Mouse (Mus musculus): ENCODE data around the gene Lgals3bp. TPM values are rescaled to one million over a fixed set of nuclear protein-coding genes. Genes with fewer than 3 reads are reported as not detected.

Lgals3bp gene
- polyA plus RNA-seq, 1 experiment from 2014 or later, result 4.4 TPM

DNA sequence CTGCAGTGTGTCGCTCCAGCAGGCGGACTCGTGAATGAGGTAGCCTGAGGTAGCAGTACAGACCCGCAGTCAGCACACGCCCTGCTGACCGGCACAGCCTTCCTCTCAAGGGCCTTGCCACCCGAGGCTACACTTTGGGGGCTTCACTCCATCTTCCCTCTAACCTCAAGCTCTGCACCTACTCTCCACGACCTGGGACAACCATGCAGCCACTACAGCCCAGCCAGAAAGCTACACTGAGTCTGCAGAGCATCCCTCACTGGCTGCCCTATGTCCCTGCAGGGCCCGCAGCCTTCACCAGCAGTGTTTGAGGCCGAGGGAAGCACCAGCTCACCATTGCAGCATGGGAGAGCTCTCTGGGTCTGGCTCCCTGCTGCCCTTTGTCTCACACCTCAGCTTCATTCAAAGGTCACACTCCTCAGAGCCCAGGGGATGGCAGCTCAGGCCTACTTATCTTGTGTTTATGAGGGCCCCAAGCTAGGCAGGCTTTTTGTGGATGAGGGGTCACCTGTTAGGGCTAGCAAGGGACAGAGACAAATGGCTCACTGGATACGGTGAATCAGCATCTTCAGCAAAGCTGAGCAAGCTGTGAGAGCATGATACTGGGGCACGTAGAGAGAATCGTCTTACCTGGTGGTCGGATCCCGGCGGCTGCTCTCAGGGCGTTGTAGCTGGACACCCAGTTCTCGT lies 6.3 kb upstream of the Lgals3bp start:
- Histone ChIP-seq H3K4me2 (ENCODE audit: low read length) (no peak overlapping the region), H3K4me1 (ENCODE audit: control insufficient read depth, insufficient read depth, low read length) (no peaks in the 10 kb centered on the region), H3K27ac (ENCODE audit: low read length) (no peak overlapping the region), H3K4me3 (ENCODE audit: low read depth, low read length) (no peak overlapping the region), H3K27me3 (ENCODE audit: control insufficient read depth, insufficient read depth, low read depth, low read length) (no peaks in the 10 kb centered on the region), H3K9ac (ENCODE audit: low read depth, low read length) (no peak overlapping the region), H3K36me3 (ENCODE audit: control insufficient read depth, insufficient read depth, low read length) (peaks cover 22% of the 10 kb centered on the region), H3K9me3 (replicated peaks; ENCODE audit: control insufficient read depth, low read length, poor library complexity, severe bottlenecking) (no peaks in the 10 kb centered on the region)
- 87% methylated on average over 18 of the region's 18 CpGs for whole genome bisulfite sequencing
- no peak for ATAC-seq

DNA sequence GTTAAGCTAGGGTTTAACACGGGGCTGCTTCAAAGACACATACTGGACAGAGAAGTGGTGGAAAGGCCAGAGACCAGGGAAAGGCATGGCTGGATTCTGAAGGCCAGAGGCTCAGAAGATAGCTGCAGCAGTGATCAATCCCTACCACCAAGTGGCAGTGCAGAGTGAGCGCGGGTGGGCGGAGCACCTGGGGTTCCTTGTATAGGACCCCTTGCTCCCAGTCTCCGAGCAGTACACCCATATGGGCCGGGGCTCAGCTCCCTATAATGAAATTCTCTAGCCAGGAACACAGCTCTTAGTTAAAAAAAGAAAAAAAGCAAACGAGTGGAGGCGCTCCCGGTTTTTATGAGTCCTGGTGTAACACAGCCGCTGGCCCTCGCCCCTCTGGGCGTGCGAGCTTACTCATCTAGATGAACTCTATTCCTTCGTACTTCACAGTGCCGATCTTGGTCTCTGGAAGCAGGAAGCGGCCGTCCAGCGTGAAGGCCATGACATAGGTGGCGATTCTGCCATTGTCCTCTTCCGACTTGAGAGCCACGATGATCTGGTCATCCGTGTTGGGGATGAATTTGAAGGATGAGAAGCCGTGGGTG lies 5.5 kb upstream of the Lgals3bp start:
- Histone ChIP-seq H3K4me3 (ENCODE audit: low read depth, low read length) (no peak overlapping the region), H3K27ac (ENCODE audit: low read length) (no peak overlapping the region), H3K9ac (ENCODE audit: low read depth, low read length) (no peak overlapping the region), H3K36me3 (ENCODE audit: control insufficient read depth, insufficient read depth, low read length) (peaks cover 22% of the 10 kb centered on the region), H3K4me2 (ENCODE audit: low read length) (no peak overlapping the region), H3K4me1 (ENCODE audit: control insufficient read depth, insufficient read depth, low read length) (no peaks in the 10 kb centered on the region), H3K9me3 (replicated peaks; ENCODE audit: control insufficient read depth, low read length, poor library complexity, severe bottlenecking) (no peaks in the 10 kb centered on the region), H3K27me3 (ENCODE audit: control insufficient read depth, insufficient read depth, low read depth, low read length) (no peaks in the 10 kb centered on the region)
- ATAC-seq, result no peak
- 80% methylated on average over 23 of the region's 23 CpGs for WGBS

DNA sequence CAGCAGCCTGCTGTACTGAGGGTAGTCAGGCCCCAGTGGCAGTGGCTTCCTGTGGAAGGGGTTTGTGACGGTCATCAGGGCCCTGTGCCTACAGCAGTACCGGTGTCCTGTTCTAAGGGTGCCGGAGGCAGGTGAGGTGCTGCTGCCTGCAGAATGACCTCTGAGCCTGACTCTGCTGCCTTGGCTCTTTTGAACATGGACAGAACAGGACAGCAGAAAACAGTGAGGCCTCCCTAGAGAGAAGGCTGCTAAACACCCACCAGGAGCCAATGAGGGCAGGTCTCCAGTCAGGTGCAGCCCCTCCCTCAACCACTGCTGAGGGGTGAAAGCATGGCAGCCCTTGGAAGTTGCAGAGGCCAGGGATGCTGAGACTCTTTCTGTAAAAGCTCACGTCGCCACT lies 4.6 kb upstream of the Lgals3bp start:
- no peaks in the 10 kb centered on the region for H3K27me3 ChIP-seq (ENCODE audit: control insufficient read depth, insufficient read depth, low read depth, low read length)
- no peak overlapping the region for H3K4me3 ChIP-seq (ENCODE audit: low read depth, low read length)
- no peaks in the 10 kb centered on the region for H3K9me3 ChIP-seq (replicated peaks; ENCODE audit: control insufficient read depth, low read length, poor library complexity, severe bottlenecking)
- H3K36me3 ChIP-seq (ENCODE audit: control insufficient read depth, insufficient read depth, low read length), result peaks cover 22% of the 10 kb centered on the region
- WGBS, result 87% methylated on average over 5 of the region's 5 CpGs
- no peak overlapping the region for H3K9ac ChIP-seq (ENCODE audit: low read depth, low read length)
- ATAC-seq, result no peak
- H3K27ac ChIP-seq (ENCODE audit: low read length), result no peak overlapping the region
- no peak overlapping the region for H3K4me2 ChIP-seq (ENCODE audit: low read length)
- no peaks in the 10 kb centered on the region for H3K4me1 ChIP-seq (ENCODE audit: control insufficient read depth, insufficient read depth, low read length)

DNA sequence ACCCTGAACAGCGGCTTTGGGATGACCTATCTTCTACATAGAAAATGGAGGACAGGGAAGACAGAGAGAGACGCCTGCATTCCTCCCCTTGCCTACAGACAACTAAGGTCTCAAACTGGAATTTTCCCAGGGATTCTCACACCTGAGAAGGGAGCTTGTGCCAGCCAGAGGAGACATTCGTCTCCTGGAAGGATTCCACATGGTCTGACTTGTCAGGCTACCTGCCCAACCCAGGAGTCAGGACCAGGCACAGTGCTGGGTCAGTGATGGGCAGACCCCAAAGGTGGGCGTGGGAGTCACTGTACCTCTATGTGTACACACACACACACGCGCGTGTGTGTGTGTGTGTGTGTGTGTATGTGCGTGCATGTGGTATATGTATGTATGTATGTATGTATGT lies 3.4 kb upstream of the Lgals3bp start:
- WGBS, result 97% methylated on average over 8 of the region's 8 CpGs
- H3K4me2 ChIP-seq (ENCODE audit: low read length), result no peak overlapping the region
- no peaks in the 10 kb centered on the region for H3K27me3 ChIP-seq (ENCODE audit: control insufficient read depth, insufficient read depth, low read depth, low read length)
- no peak overlapping the region for H3K27ac ChIP-seq (ENCODE audit: low read length)
- H3K36me3 ChIP-seq (ENCODE audit: control insufficient read depth, insufficient read depth, low read length), result peaks cover 18% of the 10 kb centered on the region
- H3K4me3 ChIP-seq (ENCODE audit: low read depth, low read length), result no peak overlapping the region
- ATAC-seq, result no peak
- 0 out of 2 replicates have a peak, but pooled peaks cover 2% of the 10 kb centered on the region for H3K4me1 ChIP-seq (ENCODE audit: control insufficient read depth, insufficient read depth, low read length)
- H3K9me3 ChIP-seq (replicated peaks; ENCODE audit: control insufficient read depth, low read length, poor library complexity, severe bottlenecking), result no peaks in the 10 kb centered on the region
- no peak overlapping the region for H3K9ac ChIP-seq (ENCODE audit: low read depth, low read length)

DNA sequence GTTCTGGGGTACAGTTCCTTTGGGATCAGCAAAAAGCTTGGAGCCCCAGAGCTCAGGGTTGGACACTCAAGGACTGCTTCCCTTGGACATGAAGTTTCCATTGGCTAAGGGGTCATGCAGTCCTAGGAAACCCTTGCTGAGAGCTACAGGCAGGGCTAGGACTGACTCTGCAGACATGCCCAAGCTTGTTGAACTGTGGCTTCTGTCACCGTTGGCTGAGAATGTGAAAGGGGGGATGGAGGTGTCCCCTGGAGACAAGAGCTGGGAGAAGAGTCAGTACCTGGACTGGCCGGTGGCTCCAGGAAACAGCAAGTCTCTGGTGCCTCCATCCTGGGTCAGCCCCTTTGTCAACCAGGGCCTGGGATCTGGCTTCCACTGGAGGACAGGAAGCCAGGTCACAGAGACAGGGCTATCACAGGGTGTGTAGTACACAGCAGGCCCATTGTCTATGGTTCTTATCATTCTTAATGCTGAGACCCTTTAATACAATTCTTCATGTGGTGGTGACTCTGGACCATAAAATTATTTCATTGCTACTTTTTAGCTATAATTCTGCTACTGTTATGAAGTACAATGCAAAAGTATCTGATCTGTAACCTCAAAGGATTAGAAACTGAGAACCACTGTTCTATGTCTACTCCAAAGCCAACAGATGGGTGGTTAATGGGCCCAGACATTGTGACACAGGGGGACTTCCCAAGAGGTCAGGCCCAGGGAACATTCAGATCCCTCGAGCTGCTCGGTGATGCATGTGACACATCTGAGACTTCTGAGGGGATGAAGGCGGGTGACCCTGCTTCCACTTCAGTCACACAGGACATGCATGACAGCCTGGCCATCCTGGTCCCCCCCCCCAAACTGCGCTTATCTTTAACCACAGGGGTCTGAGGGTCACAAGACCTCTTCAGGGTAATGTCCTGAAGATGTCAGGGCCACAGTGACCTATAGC lies 2.3 kb upstream of the Lgals3bp start:
- Histone ChIP-seq H3K27ac (ENCODE audit: low read length) (no peak overlapping the region), H3K9ac (ENCODE audit: low read depth, low read length) (no peak overlapping the region), H3K4me2 (ENCODE audit: low read length) (no peak overlapping the region), H3K9me3 (replicated peaks; ENCODE audit: control insufficient read depth, low read length, poor library complexity, severe bottlenecking) (no peaks in the 10 kb centered on the region), H3K4me1 (ENCODE audit: control insufficient read depth, insufficient read depth, low read length) (0 out of 2 replicates have a peak, but pooled peaks cover 2% of the 10 kb centered on the region), H3K36me3 (ENCODE audit: control insufficient read depth, insufficient read depth, low read length) (peaks cover 18% of the 10 kb centered on the region), H3K27me3 (ENCODE audit: control insufficient read depth, insufficient read depth, low read depth, low read length) (no peaks in the 10 kb centered on the region), H3K4me3 (ENCODE audit: low read depth, low read length) (no peak overlapping the region)
- 71% methylated on average over 6 of the region's 6 CpGs for WGBS
- no peak for ATAC-seq

DNA sequence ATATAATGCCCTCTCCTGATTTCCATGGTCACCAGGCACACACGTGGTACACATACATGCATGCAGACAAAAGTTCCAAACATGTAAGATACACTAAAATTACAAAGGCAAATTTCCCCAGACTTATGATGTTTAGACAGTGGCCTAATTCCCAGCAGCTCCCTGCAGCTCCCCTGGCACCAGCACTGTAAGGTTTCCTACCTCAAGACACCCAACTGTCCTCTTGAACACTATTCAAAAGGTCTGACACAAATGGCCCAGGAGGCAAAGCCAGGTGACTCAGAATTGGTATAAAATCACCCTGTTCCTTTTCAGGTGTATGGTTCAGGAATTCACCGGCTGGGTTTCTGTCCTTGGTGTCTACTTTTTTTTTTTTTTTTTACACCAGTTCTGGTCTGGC lies 1.3 kb upstream of the Lgals3bp start:
- no peaks in the 10 kb centered on the region for H3K9me3 ChIP-seq (replicated peaks; ENCODE audit: control insufficient read depth, low read length, poor library complexity, severe bottlenecking)
- no peak overlapping the region for H3K4me3 ChIP-seq (ENCODE audit: low read depth, low read length)
- peaks cover 10% of the 10 kb centered on the region; the same call in 1 of the 2 replicates for H3K36me3 ChIP-seq (ENCODE audit: control insufficient read depth, insufficient read depth, low read length)
- no peak overlapping the region for H3K9ac ChIP-seq (ENCODE audit: low read depth, low read length)
- 87% methylated on average over 2 of the region's 2 CpGs for WGBS
- no peaks in the 10 kb centered on the region for H3K27me3 ChIP-seq (ENCODE audit: control insufficient read depth, insufficient read depth, low read depth, low read length)
- no peak overlapping the region for H3K27ac ChIP-seq (ENCODE audit: low read length)
- ATAC-seq, result no peak
- H3K4me1 ChIP-seq (ENCODE audit: control insufficient read depth, insufficient read depth, low read length), result 0 out of 2 replicates have a peak, but pooled peaks cover 2% of the 10 kb centered on the region
- H3K4me2 ChIP-seq (ENCODE audit: low read length), result no peak overlapping the region

DNA sequence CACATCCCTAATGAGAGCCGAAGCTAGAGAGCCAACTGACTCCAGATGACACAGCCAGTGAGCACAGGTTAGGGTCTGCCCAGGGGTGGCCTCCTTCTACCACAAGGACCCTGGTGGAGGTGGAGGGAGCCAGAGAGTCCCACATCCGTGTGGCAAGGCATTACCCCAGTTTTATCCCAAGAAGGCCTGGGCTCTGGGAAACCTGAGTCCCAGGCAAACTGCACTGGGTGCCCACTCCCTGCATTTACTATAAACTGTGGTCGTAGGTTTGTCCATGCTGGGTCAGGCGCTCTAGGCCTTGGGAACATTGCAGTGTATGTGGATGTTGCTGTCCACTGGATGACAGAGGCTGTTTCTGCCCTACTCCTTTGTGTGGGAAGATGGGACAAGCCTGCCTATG lies 697 bp downstream of the Lgals3bp start:
- no peak overlapping the region for H3K27ac ChIP-seq (ENCODE audit: low read length)
- H3K4me2 ChIP-seq (ENCODE audit: low read length), result no peak overlapping the region
- no peaks in the 10 kb centered on the region for H3K27me3 ChIP-seq (ENCODE audit: control insufficient read depth, insufficient read depth, low read depth, low read length)
- 0 out of 2 replicates have a peak, but pooled peaks cover 2% of the 10 kb centered on the region for H3K4me1 ChIP-seq (ENCODE audit: control insufficient read depth, insufficient read depth, low read length)
- H3K4me3 ChIP-seq (ENCODE audit: low read depth, low read length), result no peak overlapping the region
- no peak for ATAC-seq
- 90% methylated on average over 4 of the region's 4 CpGs for WGBS
- no peak overlapping the region for H3K9ac ChIP-seq (ENCODE audit: low read depth, low read length)
- H3K36me3 ChIP-seq (ENCODE audit: control insufficient read depth, insufficient read depth, low read length), result no peaks in the 10 kb centered on the region
- H3K9me3 ChIP-seq (replicated peaks; ENCODE audit: control insufficient read depth, low read length, poor library complexity, severe bottlenecking), result no peaks in the 10 kb centered on the region

DNA sequence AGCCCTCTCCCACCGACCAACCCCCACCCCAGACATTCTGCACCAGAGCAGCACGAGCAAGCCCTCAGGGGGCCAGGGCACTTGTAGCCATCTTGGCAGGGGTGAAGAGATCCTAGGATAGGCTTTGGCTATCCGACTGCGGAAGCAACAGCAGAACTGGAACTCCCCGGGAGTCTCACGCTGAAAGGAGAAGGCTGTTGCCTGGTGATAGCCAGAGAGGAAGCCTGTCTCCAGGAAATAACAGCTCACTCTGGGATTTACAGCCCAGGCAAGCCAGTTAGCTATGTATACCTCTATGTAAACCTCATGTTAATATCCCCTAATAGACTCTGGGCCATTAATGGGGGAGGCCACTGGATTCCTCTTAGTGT lies 1.3 kb downstream of the Lgals3bp start:
- no peaks in the 10 kb centered on the region for H3K36me3 ChIP-seq (ENCODE audit: control insufficient read depth, insufficient read depth, low read length)
- no peak overlapping the region for H3K9ac ChIP-seq (ENCODE audit: low read depth, low read length)
- H3K9me3 ChIP-seq (replicated peaks; ENCODE audit: control insufficient read depth, low read length, poor library complexity, severe bottlenecking), result no peaks in the 10 kb centered on the region
- no peak for ATAC-seq
- no peak overlapping the region for H3K27ac ChIP-seq (ENCODE audit: low read length)
- no peak overlapping the region for H3K4me3 ChIP-seq (ENCODE audit: low read depth, low read length)
- H3K27me3 ChIP-seq (ENCODE audit: control insufficient read depth, insufficient read depth, low read depth, low read length), result no peaks in the 10 kb centered on the region
- 48% methylated on average over 6 of the region's 6 CpGs for WGBS
- no peak overlapping the region for H3K4me2 ChIP-seq (ENCODE audit: low read length)
- 0 out of 2 replicates have a peak, but pooled peaks cover 2% of the 10 kb centered on the region for H3K4me1 ChIP-seq (ENCODE audit: control insufficient read depth, insufficient read depth, low read length)
